Mouse (Mus musculus) olfactory bulb, adult 2 months (tissue): ENCODE results near the gene Pde4b. TPM values are rescaled to one million over a fixed set of nuclear protein-coding genes. Genes with fewer than 3 reads are reported as not detected.

ENCODE experiments used
- H3K27ac ChIP-seq: fragments of 200-500 bp; 2 replicates; pipeline ENCODE4 v1.5.1; 2012; ENCODE audit warnings: low read depth, low read length; ENCODE audit not compliant: insufficient read depth
- H3K4me1 ChIP-seq: fragments of 200-500 bp; 2 replicates; pipeline ENCODE4 v1.6.1; 2012; ENCODE audit warnings: low read length; ENCODE audit not compliant: control insufficient read depth, insufficient read depth
- H3K4me3 ChIP-seq: fragments of 200-500 bp; 2 replicates; pipeline ENCODE4 v1.5.1; 2012; ENCODE audit warnings: mild to moderate bottlenecking, low read depth, low read length, moderate library complexity; ENCODE audit not compliant: insufficient read depth
- CTCF ChIP-seq: fragments of 200-500 bp; IDR thresholded peaks from 2 replicates; pipeline ENCODE4 v1.5.1; 2012; ENCODE audit warnings: low read depth, mild to moderate bottlenecking, low read length, moderate library complexity; ENCODE audit not compliant: insufficient read depth
- POLR2A ChIP-seq: fragments of 200-500 bp; IDR thresholded peaks from 2 replicates; pipeline ENCODE4 v1.6.1; 2012; ENCODE audit warnings: mild to moderate bottlenecking, low read depth, low read length, moderate library complexity; ENCODE audit not compliant: insufficient read depth
- WGBS: fragments of 180-500 bp; shearing (Covaris S2); methylation state at CpG from one replicate; pipeline ENCODE4 v1.1.7; 2018; 5-methylcytosine and 5-hydroxymethylcytosine counted together
- polyA plus RNA-seq: library from polyadenylated mRNA; stranded (reverse); fragments of >200 nt; gene quantifications from 2 replicates; pipeline ENCODE4 v1.2.4, GENCODE M21; 2012; ENCODE audit warnings: low replicate concordance; ENCODE audit not compliant: missing spikeins, insufficient read depth, insufficient read length

The Pde4b gene
- polyA plus RNA-seq, 1 experiment = not detected

DNA sequence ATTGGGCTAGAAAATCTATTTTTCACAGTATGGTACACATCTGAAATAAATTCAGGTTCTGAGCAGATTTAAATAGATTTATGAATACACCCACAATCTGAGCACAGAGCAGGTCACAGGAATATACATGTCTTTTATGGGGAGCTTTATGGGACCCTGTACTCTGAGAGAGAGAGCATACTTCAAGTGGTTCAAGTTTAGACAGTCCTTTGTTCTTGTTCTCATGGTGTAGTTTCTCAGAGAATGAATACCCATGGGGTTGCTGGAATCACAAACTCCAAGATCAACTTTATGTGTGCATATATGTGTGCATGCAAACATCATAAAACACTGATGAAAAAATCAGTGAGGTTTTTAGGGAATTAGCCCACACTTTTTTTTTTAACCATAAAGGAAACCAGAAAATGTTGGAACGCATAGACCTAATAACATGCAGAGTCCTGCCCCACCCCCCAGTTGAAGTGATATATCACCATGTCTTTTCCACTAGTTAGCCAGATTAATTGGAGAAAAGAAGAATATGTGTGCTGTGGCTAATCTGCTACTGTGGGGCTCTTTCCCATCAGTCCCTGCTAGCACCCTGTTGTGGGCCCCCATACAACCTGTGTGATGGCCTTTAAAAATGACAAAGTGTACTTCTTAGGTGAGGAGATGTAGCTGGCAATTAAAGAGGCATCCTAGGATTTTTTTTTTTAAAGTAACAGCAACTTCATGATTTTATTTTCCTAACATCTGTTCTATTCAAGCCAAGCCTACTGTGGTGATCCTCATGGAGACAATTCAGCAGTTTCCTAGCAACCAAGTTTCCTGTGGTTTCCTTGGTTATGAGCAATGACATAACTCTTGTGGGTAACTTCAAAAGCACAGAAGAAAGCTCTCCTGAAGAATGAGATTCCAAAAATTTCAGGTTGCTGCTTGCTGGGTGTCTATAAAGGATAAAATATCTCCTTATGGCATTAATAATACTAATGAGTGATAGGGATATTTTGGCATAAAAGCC, 264.4 kb downstream of the Pde4b start:
- TF ChIP-seq POLR2A = no peak
- no peak for TF ChIP-seq CTCF
- Histone ChIP-seq H3K4me1 (no peaks in the 10 kb centered on the region), H3K4me3 (no peak overlapping the region), H3K27ac (no peak overlapping the region)
- WGBS = 59% methylated on average over 1 of the region's 1 CpGs

DNA sequence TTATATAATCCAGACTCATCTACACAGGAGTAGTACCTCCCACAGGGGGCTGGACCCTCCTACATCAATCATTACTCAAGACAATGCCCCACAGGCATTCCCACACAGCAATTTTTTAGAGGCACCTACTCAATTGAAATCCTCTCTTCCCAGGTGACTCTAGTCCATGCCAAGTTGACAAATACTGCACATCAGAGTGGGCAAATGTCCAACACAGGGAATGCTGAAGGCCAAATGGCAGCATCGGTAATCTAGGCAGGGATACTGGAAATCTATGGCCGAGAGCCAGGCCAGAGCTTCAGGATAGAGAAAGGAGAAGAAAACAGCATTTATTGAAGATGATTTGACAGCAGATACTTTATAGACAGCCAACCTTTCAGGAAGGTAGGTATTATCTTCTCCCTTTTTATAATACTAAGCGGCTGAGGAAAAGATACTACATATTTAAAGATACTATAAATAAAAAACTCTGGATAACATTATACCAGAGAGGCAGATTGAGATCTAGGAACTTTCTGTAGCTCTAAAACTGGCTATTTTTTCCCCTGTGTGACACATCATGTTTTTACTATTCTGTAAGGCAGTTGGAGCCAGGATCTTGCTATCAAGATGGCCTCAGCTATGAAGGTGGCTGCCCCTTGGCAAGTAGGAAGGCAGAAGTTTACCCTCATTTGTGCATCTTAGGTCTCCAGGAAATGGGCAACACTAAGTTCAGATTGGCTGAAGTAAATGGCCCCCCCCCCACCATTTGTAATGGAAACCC, 266.5 kb downstream of the Pde4b start:
- H3K27ac ChIP-seq = no peak overlapping the region
- 67% methylated on average over 3 of the region's 3 CpGs for WGBS

DNA sequence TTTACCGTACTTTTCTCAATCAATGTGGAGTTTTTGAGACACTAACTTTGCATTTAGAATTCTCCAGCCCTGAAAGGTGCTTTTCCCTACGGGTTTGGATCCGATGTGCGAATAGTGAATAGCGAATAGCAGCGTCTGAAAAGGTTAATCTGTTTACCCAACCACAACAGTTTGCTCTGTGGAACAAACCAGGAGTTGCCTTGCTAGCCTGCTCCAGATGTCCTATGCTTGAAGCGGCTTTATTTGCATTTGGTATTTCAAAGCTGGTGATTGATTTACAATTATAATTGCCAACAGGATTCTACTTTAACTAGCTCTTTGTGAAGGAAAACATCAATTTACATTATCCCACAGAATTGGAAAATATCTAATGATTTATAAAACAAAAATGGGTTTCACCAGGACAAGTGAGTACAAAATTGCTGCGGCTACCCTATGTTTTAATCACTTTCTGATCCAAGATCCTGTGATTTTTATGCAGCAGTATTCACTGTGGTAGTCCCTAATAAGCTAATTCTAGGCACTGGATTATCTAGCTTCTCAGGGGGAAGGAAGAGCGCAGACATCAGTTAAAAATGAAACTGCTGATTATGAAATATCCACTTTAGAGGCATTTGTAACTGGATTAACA, 280.9 kb downstream of the Pde4b start:
- H3K27ac ChIP-seq = no peak overlapping the region

More for the DNA sequence above, 266.5 kb downstream of the Pde4b start:
- no peak overlapping the region for H3K4me3 ChIP-seq
- TF ChIP-seq CTCF = no peak
- TF ChIP-seq POLR2A = no peak
- H3K4me1 ChIP-seq = no peaks in the 10 kb centered on the region

DNA sequence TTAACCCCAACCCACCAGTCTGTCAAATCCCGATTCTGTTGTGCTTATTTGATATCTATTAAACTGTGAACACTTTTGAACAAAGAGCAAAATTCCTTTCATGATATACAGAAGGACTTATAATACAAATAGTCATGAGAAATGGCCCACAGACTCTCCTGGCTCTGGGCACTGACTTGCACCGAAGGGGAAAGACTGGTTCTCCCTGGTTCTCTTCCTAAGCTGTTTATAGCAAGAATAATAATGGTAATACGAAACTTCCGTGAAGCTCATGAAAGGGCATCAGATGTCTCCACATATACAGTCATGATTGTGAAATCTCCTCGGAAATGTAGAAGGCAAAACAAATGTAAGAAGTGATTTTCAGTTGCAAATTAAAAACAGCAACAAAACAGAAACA, 287.3 kb downstream of the Pde4b start:
- Histone ChIP-seq H3K4me1 (no peaks in the 10 kb centered on the region), H3K27ac (no peak overlapping the region), H3K4me3 (no peak overlapping the region)
- WGBS = 81% methylated on average over 5 of the region's 5 CpGs
- no peak for TF ChIP-seq CTCF

More for the DNA sequence above, 280.9 kb downstream of the Pde4b start:
- no peak for TF ChIP-seq CTCF
- TF ChIP-seq POLR2A = no peak
- Histone ChIP-seq H3K4me3 (no peak overlapping the region), H3K4me1 (no peaks in the 10 kb centered on the region)
- WGBS = 36% methylated on average over 9 of the region's 9 CpGs

DNA sequence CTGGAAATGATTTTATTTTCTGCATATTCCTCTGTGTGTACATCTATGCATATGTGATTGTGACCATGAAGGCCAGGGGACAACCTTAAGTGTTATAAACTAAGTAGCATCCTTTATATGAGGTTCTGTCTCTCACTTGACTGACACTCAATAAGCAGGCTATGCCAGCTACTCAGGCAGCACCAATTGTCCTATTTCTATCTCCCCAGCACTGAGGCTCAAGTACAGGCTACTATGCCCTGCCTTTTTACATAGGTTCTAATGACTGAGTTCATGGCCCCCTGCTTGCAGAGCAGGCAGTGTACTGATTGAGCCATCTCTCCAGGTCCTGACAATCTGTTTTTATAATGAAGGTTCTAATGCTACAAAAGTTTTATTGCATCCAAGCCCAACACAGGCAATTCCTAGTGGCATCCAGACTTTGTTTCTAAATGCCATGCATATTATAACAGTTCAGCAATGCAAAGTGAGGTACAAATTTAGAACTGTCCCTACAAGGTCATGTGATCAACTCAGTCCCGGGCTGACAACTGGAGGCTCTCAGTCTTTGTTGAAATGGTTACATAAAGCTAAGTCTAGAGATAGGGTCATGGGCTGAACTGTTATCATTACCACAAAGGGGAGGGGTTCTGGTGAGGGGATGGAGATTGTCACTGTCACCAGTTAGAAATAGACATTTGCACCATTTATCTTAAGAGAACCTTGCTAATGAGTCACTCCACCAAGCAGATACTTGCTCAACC, 295.6 kb downstream of the Pde4b start:
- 80% methylated on average over 1 of the region's 1 CpGs for WGBS
- Histone ChIP-seq H3K27ac (no peak overlapping the region), H3K4me3 (no peak overlapping the region), H3K4me1 (no peaks in the 10 kb centered on the region)
- TF ChIP-seq POLR2A = no peak
- no peak for TF ChIP-seq CTCF

DNA sequence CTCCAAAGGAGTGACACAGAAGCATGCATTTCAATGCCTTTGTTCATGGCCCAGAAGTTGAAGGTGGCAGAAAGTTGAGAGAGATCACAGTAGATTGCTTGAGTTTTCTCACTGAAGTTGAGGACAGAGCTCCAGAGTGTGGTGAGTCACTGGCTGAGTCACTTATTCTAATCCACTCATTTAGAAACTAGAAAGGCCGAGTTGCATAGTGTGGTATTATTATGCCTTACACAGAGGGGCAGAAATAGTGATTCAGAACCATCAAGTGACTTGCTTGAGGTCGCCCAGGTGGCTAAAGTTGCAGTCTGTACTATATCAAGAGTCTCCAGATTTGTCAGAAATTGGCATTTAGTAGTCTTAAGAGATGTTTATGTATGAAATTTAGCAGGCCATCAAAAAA, 306.3 kb downstream of the Pde4b start:
- Histone ChIP-seq H3K27ac (peak overlapping the region; percentile 64; the same call in 1 of the 2 replicates), H3K4me1 (no peaks in the 10 kb centered on the region), H3K4me3 (no peak overlapping the region)
- TF ChIP-seq CTCF = no peak
- TF ChIP-seq POLR2A = no peak
- 32% methylated on average over 2 of the region's 2 CpGs for WGBS

DNA sequence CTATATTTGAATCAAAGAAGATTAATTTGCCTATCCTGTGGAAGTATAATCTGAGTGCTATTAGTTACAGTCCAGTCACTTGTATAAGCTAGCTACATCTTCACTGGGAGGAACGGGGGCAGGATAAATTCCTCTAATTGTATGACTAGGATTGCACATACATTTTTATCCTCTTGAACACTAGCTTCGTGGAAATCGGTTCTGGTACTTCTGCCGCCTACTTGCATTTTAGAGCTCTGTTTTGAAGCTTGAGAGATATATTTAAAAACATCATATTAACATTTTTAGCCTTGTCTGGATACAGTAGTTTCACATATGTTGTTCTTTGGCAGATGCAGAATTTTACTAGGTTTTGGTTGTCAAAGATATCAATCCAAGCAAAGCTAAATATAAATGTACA, 310.0 kb downstream of the Pde4b start:
- TF ChIP-seq POLR2A = no peak
- no peak for TF ChIP-seq CTCF
- WGBS = 58% methylated on average over 4 of the region's 4 CpGs
- no peak overlapping the region for H3K4me3 ChIP-seq
- H3K4me1 ChIP-seq = no peaks in the 10 kb centered on the region
- H3K27ac ChIP-seq = no peak overlapping the region

DNA sequence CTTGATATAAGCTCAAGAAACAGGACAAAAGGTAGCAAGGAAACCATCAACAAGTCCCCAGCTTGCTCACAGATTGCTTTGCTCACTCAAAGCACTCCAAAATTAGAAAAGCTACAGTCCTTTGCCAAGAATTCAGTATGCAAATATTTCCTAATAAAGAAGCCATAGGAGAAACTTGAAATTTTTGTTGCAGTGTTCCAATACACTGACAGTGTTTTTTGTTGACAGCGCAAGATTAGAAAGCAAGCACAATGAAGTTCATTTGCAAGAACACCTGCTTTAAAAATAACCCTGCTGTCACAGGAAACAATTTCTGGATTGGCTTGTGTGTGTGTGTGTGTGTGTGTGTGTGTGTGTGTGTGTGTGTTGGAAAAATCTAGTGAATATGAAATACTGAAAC, 311.2 kb downstream of the Pde4b start:
- no peak overlapping the region for H3K4me3 ChIP-seq
- H3K4me1 ChIP-seq = no peaks in the 10 kb centered on the region
- WGBS = 78% methylated on average over 1 of the region's 1 CpGs
- TF ChIP-seq CTCF (no peak), POLR2A (no peak)
- H3K27ac ChIP-seq = no peak overlapping the region
